Mouse (Mus musculus) heart, embryonic 14.5 days (tissue): ENCODE measurements around the gene 2410015M20Rik. TPM values are rescaled to one million over a fixed set of nuclear protein-coding genes. Genes with fewer than 3 reads are reported as not detected.

Source experiments
- polyA plus RNA-seq: library from polyadenylated mRNA; unstranded; fragments of >200 nt; fragmentation: Nextera tagmentation; extraction: Ambion mirVana; gene quantifications from 2 replicates; pipeline ENCODE4 v1.2.1, GENCODE M21; 2014

The 2410015M20Rik gene
- polyA plus RNA-seq, 1 experiment from 2014 or later = 398 TPM

Other genes with a start within 250 kb of the 2410015M20Rik start
- gene Ptprs, start 133.3 kb downstream of the 2410015M20Rik start, polyA plus RNA-seq = 51.4 and 60.1 TPM in 2 replicates
- gene Znrf4, start 97.3 kb downstream of the 2410015M20Rik start, polyA plus RNA-seq = not detected in 2 replicates
- 0.16 and 0.58 TPM in 2 replicates for gene Gm20219, start 55.4 kb downstream of the 2410015M20Rik start, polyA plus RNA-seq
- gene Safb2, start 25.2 kb downstream of the 2410015M20Rik start, polyA plus RNA-seq = 36.5 and 43.5 TPM in 2 replicates
- 52.9 and 58.9 TPM in 2 replicates for gene Safb, start 24.9 kb downstream of the 2410015M20Rik start, polyA plus RNA-seq
- gene Rpl36, start 3.6 kb upstream of the 2410015M20Rik start, polyA plus RNA-seq = 1,567 and 1,751 TPM in 2 replicates
- 58.6 and 59.0 TPM in 2 replicates for gene Lonp1, start 17.1 kb upstream of the 2410015M20Rik start, polyA plus RNA-seq
- 0.46 and 0.50 TPM in 2 replicates for gene Catsperd, start 18.4 kb upstream of the 2410015M20Rik start, polyA plus RNA-seq
- gene Ranbp3, start 63.5 kb upstream of the 2410015M20Rik start, polyA plus RNA-seq = 54.4 and 58.1 TPM in 2 replicates
- gene Ndufa11, start 108.0 kb upstream of the 2410015M20Rik start, polyA plus RNA-seq = 1,100 and 1,119 TPM in 2 replicates
- gene Vmac, start 108.3 kb upstream of the 2410015M20Rik start, polyA plus RNA-seq = 17.7 TPM in 2 replicates
- gene Nrtn, start 147.8 kb upstream of the 2410015M20Rik start, polyA plus RNA-seq = 31.0 and 31.5 TPM in 2 replicates
- gene Dus3l, start 155.0 kb upstream of the 2410015M20Rik start, polyA plus RNA-seq = 28.8 and 31.3 TPM in 2 replicates
- 0.96 and 1.2 TPM in 2 replicates for gene Prr22, start 160.5 kb upstream of the 2410015M20Rik start, polyA plus RNA-seq
- gene Rfx2, start 221.2 kb upstream of the 2410015M20Rik start, polyA plus RNA-seq = 4.3 and 5.0 TPM in 2 replicates